Mouse (Mus musculus) megakaryocyte, embryonic 14.5 days (primary cell): ENCODE measurements at regions not wholly inside any gene's neighbourhood (a gene's known extent, or its start where the extent isn't known, plus 50 kb on each side); places are given as distances from the start of the nearest gene placed in this dataset.

Source experiments
- H3K27me3 ChIP-seq: replicated peaks from 2 replicates; pipeline ENCODE3; 2012; ENCODE audit warnings: inconsistent platforms
- H3K36me3 ChIP-seq: replicated peaks from 2 replicates; pipeline ENCODE3; 2012; ENCODE audit warnings: low read length, inconsistent platforms, mixed read lengths
- H3K4me1 ChIP-seq: 2 replicates; pipeline ENCODE4 v1.6.1; 2012; ENCODE audit warnings: inconsistent platforms
- H3K4me3 ChIP-seq: replicated peaks from 2 replicates; pipeline ENCODE3; 2012; ENCODE audit warnings: moderate library complexity, mild to moderate bottlenecking, inconsistent platforms
- H3K9me3 ChIP-seq: 2 replicates; pipeline ENCODE4 v1.6.1; 2012; ENCODE audit warnings: inconsistent platforms
- FLI1 ChIP-seq: IDR thresholded peaks from 2 replicates; pipeline ENCODE4 v1.6.1; 2012; ENCODE audit warnings: low read length, inconsistent platforms, mixed read lengths
- GATA1 ChIP-seq: IDR thresholded peaks from 3 replicates; pipeline ENCODE4 v1.6.1; 2012; ENCODE audit warnings: mixed read lengths, low read length, inconsistent platforms, borderline replicate concordance

DNA sequence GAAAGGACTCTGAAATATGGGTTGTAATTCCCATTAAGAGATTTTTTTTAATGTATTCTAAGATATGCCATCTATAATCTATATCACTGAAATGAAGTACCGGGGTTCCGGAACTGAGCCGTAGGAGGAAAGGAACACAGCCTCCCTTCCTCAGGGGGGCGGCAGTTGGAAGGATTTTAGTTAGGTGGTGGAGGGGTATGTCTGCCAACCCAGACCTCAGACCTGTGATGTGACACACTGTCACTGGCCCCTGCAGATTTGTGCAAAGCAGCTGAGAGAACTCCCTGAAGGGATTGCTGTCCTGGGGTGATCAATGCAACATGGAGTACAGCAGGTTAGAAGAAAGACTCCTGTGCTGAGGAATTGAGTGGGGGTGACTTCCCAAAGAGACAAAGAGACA, 470.2 kb upstream of the Gulo start:
- TF ChIP-seq FLI1 (no peak), GATA1 (no peak)
- H3K36me3 ChIP-seq: no peaks in the 10 kb centered on the region

DNA sequence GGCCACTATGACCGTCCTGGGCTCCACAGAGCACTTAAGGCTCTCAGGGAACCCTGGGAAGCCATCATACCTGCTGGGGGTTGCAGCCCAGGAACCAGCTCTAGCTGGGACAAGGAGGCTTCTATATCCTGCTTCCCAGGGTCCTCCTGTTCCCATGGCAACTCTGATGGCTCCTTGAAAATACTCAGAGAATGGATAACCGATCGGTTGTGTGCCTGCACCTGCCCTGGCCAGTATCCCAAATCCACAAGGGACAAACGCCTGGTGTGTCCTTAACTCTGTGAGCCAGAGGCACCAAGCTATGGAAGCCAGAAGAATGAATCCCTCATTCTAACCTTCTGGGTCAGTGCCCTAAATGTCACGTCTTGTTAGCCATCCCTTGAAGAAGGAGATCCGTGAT, 469.6 kb upstream of the Gulo start:
- 0 out of 2 replicates have a peak, but pooled peaks cover 6% of the 10 kb centered on the region for H3K9me3 ChIP-seq
- H3K36me3 ChIP-seq: no peaks in the 10 kb centered on the region
- H3K4me3 ChIP-seq: no peak overlapping the region
- H3K27me3 ChIP-seq: no peaks in the 10 kb centered on the region
- TF ChIP-seq FLI1: no peak
- TF ChIP-seq GATA1: no peak
- no peaks in the 10 kb centered on the region for H3K4me1 ChIP-seq

More for the DNA sequence above, 470.2 kb upstream of the Gulo start:
- Histone ChIP-seq H3K9me3 (0 out of 2 replicates have a peak, but pooled peaks cover 6% of the 10 kb centered on the region), H3K4me1 (no peaks in the 10 kb centered on the region), H3K4me3 (no peak overlapping the region), H3K27me3 (no peaks in the 10 kb centered on the region)

DNA sequence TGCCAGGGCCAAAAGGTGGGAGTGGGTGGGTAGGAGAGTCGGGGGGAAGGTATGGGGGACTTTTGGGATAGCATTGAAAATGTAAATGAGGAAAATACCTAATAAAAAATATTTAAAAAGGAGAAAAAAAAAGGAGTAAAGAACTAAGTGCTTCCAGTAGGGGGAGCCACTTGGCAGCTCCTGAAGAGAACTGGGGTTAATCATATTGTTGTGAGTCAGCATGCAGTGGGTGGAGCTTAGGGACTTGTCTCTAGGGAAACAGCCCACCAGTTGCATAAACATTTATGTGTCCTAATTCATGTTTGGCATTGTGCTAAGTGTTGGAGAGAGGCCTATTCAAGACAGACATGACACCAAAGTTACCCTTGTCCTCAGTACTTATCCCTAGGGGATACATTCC, 466.0 kb upstream of the Gulo start:
- no peak for TF ChIP-seq FLI1
- TF ChIP-seq GATA1: no peak
- Histone ChIP-seq H3K4me1 (no peaks in the 10 kb centered on the region), H3K27me3 (no peaks in the 10 kb centered on the region), H3K36me3 (no peaks in the 10 kb centered on the region), H3K9me3 (no peaks in the 10 kb centered on the region), H3K4me3 (no peak overlapping the region)

DNA sequence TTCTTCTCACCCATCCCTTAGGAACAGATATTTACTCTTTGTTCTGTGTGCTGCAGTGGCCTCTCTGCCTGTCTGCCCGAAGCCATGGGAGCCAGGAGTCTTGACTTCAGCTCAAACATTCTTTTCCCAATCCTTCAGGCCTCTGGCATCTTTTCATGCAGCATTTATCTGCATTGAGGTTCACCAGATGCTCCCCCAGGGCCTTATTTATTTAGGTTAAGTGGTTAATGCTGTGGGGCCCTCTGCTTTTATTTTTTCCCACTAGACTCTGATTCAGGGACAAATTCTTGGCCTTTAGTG, 464.2 kb upstream of the Gulo start:
- Histone ChIP-seq H3K4me1 (no peaks in the 10 kb centered on the region), H3K27me3 (no peaks in the 10 kb centered on the region), H3K36me3 (no peaks in the 10 kb centered on the region), H3K9me3 (no peaks in the 10 kb centered on the region), H3K4me3 (no peak overlapping the region)
- TF ChIP-seq FLI1: no peak
- TF ChIP-seq GATA1: no peak

DNA sequence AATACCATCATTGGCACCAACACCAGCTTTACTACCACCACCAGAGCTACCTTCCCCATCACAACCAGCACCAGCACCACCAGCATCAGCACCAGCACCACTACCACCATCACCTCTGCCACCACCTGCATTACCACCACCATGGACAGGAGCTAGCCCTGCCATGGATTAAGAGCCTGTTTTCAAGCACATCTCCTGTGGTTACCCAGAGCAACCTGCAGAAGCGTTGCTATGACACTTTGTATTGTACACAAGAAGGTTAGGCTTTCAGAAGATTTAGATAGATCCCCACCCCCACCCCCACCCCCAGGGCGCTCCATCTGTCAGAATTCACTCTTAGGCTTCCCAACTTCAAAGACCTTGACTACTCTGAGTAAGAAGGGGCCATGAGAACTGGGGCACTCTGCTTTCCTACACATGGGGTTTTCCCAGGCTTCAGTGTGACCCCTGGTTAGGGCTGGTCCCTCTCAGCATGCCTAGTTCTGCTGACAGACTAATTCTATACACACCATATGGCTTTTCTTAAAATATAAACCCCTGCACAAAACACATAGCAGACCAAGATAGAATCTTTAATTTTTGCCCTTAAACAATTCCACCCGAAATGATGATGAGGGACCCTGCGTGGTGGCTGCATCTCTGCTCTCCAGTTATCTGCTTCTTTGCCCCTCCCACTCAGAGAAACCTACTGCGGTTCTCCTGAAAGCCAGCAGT, 463.7 kb upstream of the Gulo start:
- no peaks in the 10 kb centered on the region for H3K4me1 ChIP-seq
- TF ChIP-seq FLI1: no peak
- no peak for TF ChIP-seq GATA1

DNA sequence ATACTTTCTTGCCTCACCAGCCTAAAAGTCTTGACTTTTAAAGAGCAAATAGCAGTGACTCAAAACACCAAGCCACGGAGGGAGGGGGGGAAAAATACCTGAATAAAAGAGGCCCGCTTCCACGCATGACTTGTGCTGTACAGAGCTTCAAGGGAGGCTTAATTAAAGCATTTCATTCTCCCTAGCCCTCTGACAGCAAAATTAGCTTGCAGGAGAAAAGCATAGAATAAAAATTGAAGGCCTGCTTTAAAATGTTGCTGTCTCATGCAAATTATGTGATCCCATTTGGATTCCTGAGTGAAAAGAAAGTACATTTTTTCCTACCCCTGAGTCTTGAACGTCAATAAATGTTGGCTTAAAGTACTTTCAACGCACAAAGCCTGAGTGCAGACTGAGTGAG, 453.1 kb upstream of the Gulo start:
- H3K4me3 ChIP-seq: no peak overlapping the region
- no peaks in the 10 kb centered on the region for H3K27me3 ChIP-seq
- H3K4me1 ChIP-seq: no peaks in the 10 kb centered on the region
- TF ChIP-seq FLI1 (no peak), GATA1 (no peak)
- no peaks in the 10 kb centered on the region for H3K36me3 ChIP-seq
- no peaks in the 10 kb centered on the region for H3K9me3 ChIP-seq

More for the DNA sequence above, 463.7 kb upstream of the Gulo start:
- no peaks in the 10 kb centered on the region for H3K27me3 ChIP-seq
- H3K9me3 ChIP-seq: no peaks in the 10 kb centered on the region
- no peaks in the 10 kb centered on the region for H3K36me3 ChIP-seq
- H3K4me3 ChIP-seq: peak overlapping the region; percentile 33

DNA sequence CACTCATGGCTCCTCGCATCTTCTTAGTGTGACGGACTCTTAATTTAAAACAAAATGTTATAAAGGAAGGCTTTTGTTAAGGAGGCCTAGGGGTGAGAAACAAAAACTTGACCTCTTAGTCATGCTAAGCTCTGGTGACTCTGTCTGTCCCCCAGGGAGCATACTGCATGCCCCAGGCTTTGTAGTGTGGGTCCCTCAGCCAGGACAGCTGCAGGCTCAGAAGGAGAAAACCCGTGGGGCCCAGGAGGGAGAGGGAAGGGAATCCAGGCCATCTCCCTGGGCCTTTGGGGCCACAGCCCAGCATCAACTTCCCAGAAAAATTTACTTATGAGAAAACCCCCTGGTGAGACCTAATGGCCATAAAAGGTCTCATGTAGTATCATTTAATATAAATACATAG, 451.8 kb upstream of the Gulo start:
- Histone ChIP-seq H3K4me3 (no peak overlapping the region), H3K27me3 (no peaks in the 10 kb centered on the region), H3K9me3 (no peaks in the 10 kb centered on the region), H3K36me3 (no peaks in the 10 kb centered on the region), H3K4me1 (no peaks in the 10 kb centered on the region)
- TF ChIP-seq GATA1 (no peak), FLI1 (no peak)

DNA sequence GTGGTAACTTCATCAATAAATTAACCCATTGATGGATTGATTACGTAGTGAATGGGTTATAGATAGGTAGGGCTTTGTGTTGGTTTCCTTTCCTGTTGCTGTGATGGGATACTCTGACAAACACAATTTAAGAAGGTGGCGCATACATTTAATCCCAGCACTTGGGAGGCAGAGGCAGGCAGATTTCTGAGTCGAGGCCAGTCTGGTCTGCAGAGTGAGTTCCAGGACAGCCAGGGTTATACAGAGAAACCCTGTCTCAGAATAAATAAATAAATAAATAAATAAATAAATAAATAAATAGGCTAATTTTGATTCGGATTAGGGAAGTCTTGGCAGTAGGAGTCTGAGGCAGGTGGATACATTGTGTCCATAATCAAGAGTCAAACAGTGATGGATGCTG, 449.7 kb upstream of the Gulo start:
- no peaks in the 10 kb centered on the region for H3K36me3 ChIP-seq
- no peaks in the 10 kb centered on the region for H3K27me3 ChIP-seq
- TF ChIP-seq GATA1 (no peak), FLI1 (no peak)
- H3K4me3 ChIP-seq: no peak overlapping the region
- 0 out of 2 replicates have a peak, but pooled peaks cover under 1% of the 10 kb centered on the region for H3K9me3 ChIP-seq
- H3K4me1 ChIP-seq: no peaks in the 10 kb centered on the region

DNA sequence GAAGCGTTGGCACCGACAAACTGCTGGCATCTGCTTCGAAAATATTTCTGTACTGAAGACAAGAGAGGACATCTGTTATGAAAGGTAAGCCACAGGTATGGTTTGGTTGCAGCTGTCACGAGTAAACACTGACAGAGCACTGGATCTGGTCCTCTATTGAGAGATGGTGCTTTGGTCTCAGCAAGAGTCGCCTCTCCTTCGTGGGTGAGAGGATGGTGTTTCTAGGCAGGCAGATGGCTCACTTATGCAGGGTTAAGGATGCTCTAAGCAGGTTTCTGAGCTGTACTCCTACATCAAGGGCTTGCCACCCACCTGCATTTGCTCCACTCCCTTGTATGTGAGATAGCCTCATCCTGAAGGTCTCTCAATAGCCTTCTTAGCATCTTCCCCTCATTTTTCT, 448.3 kb upstream of the Gulo start:
- no peak overlapping the region for H3K4me3 ChIP-seq
- no peaks in the 10 kb centered on the region for H3K27me3 ChIP-seq
- H3K36me3 ChIP-seq: no peaks in the 10 kb centered on the region
- peaks cover 13% of the 10 kb centered on the region for H3K9me3 ChIP-seq
- TF ChIP-seq FLI1 (no peak), GATA1 (no peak)
- H3K4me1 ChIP-seq: no peaks in the 10 kb centered on the region

DNA sequence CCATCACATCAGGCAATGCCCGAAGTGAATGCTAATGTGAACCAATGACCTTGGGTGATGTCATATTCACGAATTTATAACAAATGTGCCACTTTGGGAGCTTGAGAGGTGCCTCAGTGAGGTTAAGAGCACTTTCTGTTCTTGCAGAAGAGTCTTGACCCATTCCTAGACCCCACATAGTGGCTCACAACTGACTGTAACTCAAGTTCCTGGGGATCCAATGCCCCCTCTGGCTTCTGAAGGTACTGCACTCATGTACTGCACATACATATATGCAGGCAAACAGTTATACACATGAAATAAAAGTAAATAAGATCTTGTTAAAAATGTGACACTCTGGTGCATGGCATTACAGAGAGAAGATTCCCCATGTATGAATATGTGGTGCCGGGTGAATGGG, 443.8 kb upstream of the Gulo start:
- Histone ChIP-seq H3K27me3 (no peaks in the 10 kb centered on the region), H3K9me3 (peaks cover 19% of the 10 kb centered on the region), H3K4me1 (no peaks in the 10 kb centered on the region), H3K36me3 (no peaks in the 10 kb centered on the region), H3K4me3 (no peak overlapping the region)
- no peak for TF ChIP-seq GATA1
- no peak for TF ChIP-seq FLI1

DNA sequence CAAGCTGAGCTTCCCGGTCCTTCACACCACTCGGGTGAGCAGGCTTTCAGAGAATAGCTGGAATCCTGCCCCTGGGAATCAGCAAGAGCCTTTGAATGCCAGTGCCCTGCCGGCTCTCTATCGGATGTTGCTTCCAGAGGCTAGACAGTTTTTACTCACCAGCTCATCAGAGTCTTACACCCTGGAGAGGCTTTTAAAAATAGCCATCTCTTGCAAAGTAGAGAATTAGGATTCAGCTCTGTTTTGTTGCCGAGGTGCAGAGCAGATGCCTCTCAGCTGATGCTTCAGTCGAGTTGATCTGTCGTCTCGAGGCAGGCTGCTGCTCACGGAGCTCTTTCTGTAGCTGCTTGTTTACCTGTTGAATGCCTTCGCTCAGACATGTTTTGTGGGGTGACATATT, 441.3 kb upstream of the Gulo start:
- Histone ChIP-seq H3K9me3 (peaks cover 33% of the 10 kb centered on the region), H3K27me3 (peaks cover 2% of the 10 kb centered on the region), H3K4me3 (no peak overlapping the region), H3K36me3 (no peaks in the 10 kb centered on the region), H3K4me1 (no peaks in the 10 kb centered on the region)
- TF ChIP-seq FLI1: no peak
- no peak for TF ChIP-seq GATA1
